Mouse (Mus musculus): ENCODE data around the gene Slc6a5.

The Slc6a5 gene

GRCm38 (mm10) chr7:49909850-49910249 is at the start of gene Slc6a5:
Gene Slc6a5 (plus strand): TSS chr7:49910146.
- DNase-seq (ENCODE audit: low read depth, low spot score), result no peak

GRCm38 (mm10) chr7:49861196-49861595 is 48.8 kb upstream of the Slc6a5 start:
- no peak for DNase-seq (ENCODE audit: low read depth, low spot score)

- no peak for DNase-seq (ENCODE audit: low read depth, low spot score)
Measured at GRCm38 (mm10) chr7:49863753-49864152, 46.2 kb upstream of the Slc6a5 start.

- DNase-seq (ENCODE audit: low read depth, low spot score), result peak; percentile 51
Measured at GRCm38 (mm10) chr7:49869656-49870055, 40.3 kb upstream of the Slc6a5 start.

GRCm38 (mm10) chr7:49870276-49870675 is 39.7 kb upstream of the Slc6a5 start:
- DNase-seq (ENCODE audit: low read depth, low spot score), result no peak

- DNase-seq (ENCODE audit: low read depth, low spot score), result peak; percentile 18
Measured at GRCm38 (mm10) chr7:49877307-49877706, 32.6 kb upstream of the Slc6a5 start.

- no peak for DNase-seq (ENCODE audit: low read depth, low spot score)
Measured at GRCm38 (mm10) chr7:49879051-49879450, 30.9 kb upstream of the Slc6a5 start.

- no peak for DNase-seq (ENCODE audit: low read depth, low spot score)
Measured at GRCm38 (mm10) chr7:49879998-49880707, 29.8 kb upstream of the Slc6a5 start.

GRCm38 (mm10) chr7:49882288-49882687 is 27.7 kb upstream of the Slc6a5 start:
- DNase-seq (ENCODE audit: low read depth, low spot score), result no peak

- no peak for DNase-seq (ENCODE audit: low read depth, low spot score)
Measured at GRCm38 (mm10) chr7:49882694-49883389, 27.1 kb upstream of the Slc6a5 start.

GRCm38 (mm10) chr7:49887776-49888390 is 22.1 kb upstream of the Slc6a5 start:
- no peak for DNase-seq (ENCODE audit: low read depth, low spot score)

GRCm38 (mm10) chr7:49894786-49895185 is 15.2 kb upstream of the Slc6a5 start:
- DNase-seq (ENCODE audit: low read depth, low spot score), result no peak

- DNase-seq (ENCODE audit: low read depth, low spot score), result no peak
Measured at GRCm38 (mm10) chr7:49895296-49895695, 14.7 kb upstream of the Slc6a5 start.

- no peak for DNase-seq (ENCODE audit: low read depth, low spot score)
Measured at GRCm38 (mm10) chr7:49902003-49902552, 7.9 kb upstream of the Slc6a5 start.

- no peak for DNase-seq (ENCODE audit: low read depth, low spot score)
Measured at GRCm38 (mm10) chr7:49907191-49908171, 2.5 kb upstream of the Slc6a5 start.

GRCm38 (mm10) chr7:49908181-49908855 is 1.6 kb upstream of the Slc6a5 start:
- peak; percentile 11 for DNase-seq (ENCODE audit: low read depth, low spot score)

GRCm38 (mm10) chr7:49908990-49909411 is 945 bp upstream of the Slc6a5 start:
- peak; percentile 6 for DNase-seq (ENCODE audit: low read depth, low spot score)

GRCm38 (mm10) chr7:49910361-49910760 is 415 bp downstream of the Slc6a5 start:
- peak; percentile 10 for DNase-seq (ENCODE audit: low read depth, low spot score)

- no peak for DNase-seq (ENCODE audit: low read depth, low spot score)
Measured at GRCm38 (mm10) chr7:49911147-49911946, 1.4 kb downstream of the Slc6a5 start.

GRCm38 (mm10) chr7:49911947-49912262 is 2.0 kb downstream of the Slc6a5 start:
- DNase-seq (ENCODE audit: low read depth, low spot score), result no peak

All from A20 (cell line).